Mouse (Mus musculus): ENCODE results near the gene Sympk.

DNA sequence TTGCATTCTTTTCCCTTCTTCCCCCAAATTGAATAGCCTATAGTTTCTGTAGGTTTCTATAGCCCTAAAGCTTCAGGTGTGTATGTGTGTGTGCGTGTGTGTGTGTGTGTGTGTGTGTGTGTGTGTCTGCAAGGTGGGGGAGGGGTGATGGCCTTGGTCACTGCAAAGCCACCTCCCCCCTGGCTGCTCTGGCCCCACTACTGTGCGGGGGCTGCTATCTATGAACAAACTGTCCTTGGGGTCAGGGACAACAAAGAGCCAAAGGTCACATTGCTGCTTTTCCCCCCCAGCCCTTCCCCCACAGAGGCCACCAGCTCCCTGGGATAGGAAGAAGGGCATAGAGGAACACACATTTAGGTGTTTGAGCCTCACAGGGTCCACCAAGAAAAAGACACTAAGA is 11.3 kb upstream of the Sympk start:
- TF ChIP-seq CTCF (IDR thresholded peaks at IDR 0.05; ENCODE audit: insufficient read depth, low read depth, low read length) = no peak
- no peak for TF ChIP-seq POLR2A (IDR thresholded peaks at IDR 0.05; ENCODE audit: insufficient read depth, low read depth, low read length)

All from olfactory bulb, adult 2 months (tissue).